Mouse (Mus musculus) mature B cell (primary cell): ENCODE data around the gene Prps2.
"Not testable (repeated sequence)": the region's sequence is repeated elsewhere in the genome, so short reads cannot be mapped to it uniquely, and the experiment has no call there.

Experiments used
- in situ Hi-C: fragments of 300-500 bp; cut with MboI; formaldehyde crosslinking; loops from 2 replicates; pipeline ENCODE4 v1.14.3; 2019

The Prps2 gene

DNA sequence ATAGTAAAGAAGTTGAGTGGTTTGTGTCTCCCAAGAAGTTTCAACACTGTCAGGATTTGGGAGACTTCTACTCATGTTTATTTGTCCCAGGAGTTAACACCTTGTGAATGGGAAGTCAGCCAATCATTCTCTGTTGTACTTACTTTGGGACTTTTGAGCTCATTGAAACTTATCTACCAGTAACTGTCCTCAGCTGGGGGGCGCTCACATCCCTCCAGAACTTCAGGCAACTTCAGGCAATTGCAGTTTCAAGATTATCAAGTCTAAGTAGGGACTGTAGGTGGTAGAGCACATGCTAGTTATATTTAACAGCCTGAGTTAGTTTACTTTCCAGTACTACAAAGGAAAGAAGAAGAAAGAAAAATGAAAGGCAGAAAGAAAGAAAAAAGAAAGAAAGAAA is 58.8 kb downstream of the Prps2 start:
- in situ Hi-C loops: no loop called here

- in situ Hi-C loops: no loop called here
These were observed 61.2 kb downstream of the Prps2 start for GRCm38 (mm10) chrX:167321233-167321806.

DNA sequence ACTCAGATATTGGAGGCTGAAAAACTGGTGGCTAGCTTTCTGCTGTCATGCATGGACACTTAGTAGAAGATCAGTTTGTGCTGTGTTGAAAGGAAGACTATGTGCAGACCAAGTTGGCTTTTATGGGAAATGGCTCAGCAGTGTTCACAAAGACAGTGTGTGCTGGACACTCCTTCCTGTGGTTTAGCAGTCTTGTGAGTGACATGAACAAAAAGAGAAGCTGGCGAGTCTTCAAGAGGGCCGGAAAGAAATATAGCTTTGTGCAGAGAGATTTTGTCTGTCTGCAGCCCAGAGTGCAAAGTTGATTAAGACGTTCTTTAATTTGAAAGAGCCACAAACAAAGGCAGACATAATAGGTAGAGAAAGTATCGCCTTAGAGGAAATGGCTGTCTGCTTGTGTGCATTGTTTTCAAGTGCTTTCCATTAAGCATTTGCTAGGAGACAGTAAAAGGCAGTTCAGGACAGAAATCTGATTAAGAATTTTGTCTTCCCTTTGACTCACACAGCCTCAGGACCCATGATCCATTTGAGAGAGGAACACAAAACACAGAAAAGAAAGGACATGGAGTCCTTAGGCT is 63.6 kb downstream of the Prps2 start:
- in situ Hi-C loops: no loop called here

DNA sequence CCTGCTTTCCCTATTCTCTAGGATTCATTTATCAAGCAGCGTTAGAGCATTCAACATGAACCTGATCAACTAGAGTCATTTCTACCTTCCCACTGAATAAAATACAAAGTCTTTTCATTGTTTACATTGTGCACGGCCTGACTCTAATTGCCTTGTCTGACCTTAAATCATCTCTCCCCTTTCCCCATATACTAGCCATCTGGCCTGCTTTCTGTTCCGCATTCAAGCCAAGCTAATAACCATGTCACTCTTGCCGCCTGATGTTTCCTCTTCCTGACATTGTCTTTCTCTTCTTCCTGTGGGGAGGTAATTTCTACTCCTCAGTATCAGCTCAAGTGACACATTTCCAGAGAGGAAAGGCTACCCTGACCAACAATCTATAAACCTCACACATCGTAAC is 66.8 kb downstream of the Prps2 start:
- in situ Hi-C loops: no loop called here

GRCm38 (mm10) chrX:167315093-167315726 is 67.3 kb downstream of the Prps2 start:
- in situ Hi-C loops: no loop called here

DNA sequence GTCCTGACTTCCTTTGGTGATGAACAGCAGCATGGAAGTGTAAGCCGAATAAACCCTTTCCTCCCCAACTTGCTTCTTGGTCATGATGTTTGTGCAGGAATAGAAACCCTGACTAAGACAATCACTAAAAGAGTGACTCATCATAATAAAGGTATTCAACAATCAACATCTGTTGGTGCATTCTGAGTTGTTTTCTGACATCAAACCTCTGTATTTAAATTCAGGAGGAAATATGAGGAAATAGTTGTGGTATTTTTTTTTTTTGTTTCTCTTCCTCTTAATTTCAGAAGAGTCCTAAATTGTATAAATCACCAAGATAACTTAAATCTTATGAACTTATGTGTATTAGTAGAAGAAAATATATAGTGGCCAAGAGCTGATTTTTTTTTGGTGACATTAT is 80.5 kb downstream of the Prps2 start:
- in situ Hi-C loops: not testable (repeated sequence)
